Mouse (Mus musculus): Measurements from ENCODE around the gene Slc35b2. TPM values are rescaled to one million over a fixed set of nuclear protein-coding genes. Genes with fewer than 3 reads are reported as not detected.

The Slc35b2 gene
- total RNA-seq, 4 experiments from 2014 or later = 17.2 to 22.9 (median 19.8) TPM

DNA sequence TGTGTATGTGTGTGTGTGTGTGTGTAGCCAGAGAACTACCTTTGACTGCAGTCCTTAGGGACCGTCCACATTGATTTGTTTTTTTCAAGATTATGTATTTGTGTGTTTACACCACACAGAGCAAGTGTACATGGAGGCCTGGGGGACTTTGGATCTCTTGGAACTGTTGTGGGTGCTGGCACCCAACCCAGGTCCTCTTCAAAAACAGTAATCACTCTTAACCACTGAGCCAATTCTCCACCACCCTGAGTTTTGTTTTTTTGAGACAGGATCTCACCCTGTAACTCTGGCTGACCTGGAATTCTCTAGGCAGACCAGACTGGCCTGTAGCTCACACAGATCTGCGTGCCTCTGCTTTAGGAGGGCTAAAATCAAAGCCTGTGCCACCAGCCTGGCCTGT, 34.7 kb downstream of the Slc35b2 start:
- no peak for DNase-seq (ENCODE audit: low spot score in 2 of 2)

DNA sequence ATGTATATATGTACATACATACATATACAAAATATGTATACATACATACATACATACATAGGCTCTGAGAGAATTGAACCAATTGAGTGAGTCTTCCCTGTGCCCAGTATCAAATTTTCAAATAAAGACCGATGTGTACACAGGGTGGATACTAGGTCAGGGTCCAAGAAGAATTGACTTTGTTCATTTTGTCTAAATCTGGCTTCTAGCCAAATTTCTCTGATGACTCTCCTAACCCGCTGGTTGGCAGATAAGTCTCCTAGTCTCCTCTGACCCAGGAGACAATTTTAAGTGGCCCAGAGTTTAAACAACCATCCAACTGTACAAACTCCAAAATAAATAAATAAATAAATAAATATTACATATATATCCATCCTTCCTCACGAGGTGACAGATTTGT, 35.2 kb downstream of the Slc35b2 start:
- DNase-seq (ENCODE audit: low spot score in 2 of 2) = no peak

DNA sequence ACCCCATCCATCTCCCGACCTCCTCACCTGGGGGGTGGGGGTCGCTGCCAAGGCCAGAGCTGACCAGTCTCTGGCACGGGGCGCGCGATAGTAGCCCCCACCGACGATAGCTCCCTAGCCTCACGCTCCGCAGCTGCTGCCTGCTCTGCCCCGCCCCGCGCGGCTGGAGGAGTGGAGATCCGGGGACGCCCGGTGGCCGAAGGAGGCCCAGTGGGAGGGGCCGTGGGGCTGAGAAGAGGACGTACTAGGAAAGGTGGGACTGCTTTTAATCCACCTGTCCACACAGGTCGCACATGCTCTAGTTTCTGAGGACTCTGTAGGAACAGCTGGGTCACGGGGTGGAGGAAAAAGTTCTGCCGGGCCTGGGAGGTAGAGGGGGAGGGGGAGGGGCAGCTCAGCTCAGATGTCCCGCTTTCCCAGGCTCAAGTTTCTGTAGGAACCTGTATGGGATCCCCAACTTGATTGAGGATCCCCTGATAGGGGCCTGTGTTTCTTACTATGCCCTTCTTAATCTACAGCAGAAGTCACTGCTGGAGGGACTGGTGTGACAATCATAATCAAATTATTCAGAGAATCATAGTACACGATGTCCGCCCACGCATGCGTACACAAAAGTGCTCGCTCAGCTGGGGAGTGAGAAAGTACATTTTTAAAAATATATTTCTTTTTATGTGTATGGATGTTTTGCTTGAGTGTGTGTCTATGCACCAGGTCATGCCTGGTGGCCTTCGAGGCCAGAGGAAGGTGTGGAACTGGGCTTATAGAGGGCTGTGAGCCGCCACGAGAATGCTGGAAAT, 36.0 kb downstream of the Slc35b2 start, which contains the start of gene Slc29a1:
Gene Slc29a1 (minus strand): TSS at position 161 of the 797 bp plus-strand sequence.
- peak; percentile 70 to 78 for DNase-seq (ENCODE audit: low spot score in 2 of 2)

DNA sequence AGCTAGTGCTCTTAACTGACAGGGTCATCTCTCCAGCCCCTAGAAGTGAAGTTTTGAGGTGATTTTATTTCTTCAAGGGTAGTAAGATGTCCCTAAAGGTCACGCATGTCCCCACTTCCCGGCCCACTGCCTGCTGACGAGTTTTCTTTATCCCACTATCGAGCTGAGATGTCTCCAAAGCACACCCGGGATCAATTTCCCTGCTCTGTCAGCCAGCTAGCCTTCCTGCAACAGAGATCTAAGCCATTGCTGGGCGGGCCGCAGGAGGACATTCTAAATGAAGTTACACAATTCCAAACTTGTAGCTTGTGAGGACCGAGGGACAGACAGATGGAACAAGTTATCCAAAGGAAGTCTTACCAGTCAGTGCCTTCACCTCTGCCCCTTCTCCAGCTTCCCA, 36.6 kb downstream of the Slc35b2 start:
- DNase-seq (ENCODE audit: low spot score in 2 of 2) = no peak

DNA sequence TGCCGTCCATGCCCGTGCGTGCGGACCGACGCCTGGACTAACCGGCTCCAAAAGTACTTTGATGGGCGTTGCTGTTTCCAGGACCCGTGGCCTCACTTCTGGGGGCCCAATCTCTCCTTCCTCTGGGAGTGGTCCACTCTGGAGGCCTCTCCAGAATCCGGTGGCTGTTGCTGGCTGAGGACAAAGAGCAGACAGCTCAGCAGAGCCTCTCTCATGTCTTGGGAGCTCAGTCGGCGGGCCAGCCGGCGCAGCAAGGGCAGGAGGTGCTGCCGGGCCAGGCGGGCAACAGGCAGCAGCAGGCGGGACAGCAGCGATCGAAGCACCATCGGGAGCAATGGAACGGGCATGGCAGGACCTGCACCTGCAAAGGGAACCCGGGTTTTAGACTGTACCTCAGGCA, 37.7 kb downstream of the Slc35b2 start:
- DNase-seq (ENCODE audit: low spot score in 2 of 2) = no peak

DNA sequence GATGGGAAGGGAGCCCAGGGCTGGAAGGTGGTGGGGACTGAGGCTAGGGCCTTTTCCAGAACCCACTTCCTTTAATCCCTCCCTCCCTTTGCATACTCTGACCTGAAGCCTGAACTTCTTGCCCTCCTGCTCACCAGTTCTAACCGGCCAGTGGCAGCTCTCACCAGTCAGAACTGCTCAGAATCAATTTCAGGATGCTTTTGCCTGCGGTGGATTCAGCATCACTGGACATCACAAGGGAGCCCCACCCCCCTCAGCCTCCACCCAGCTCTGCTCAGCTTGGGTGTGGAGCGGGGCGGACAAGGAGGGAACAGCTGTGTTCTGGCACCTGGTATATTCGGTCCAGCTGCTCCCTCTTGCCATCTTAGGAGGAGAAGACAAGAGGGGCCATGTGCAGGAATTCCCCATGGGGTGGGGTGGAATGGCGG, 38.2 kb downstream of the Slc35b2 start, which contains the start of gene Mymx:
Gene Mymx (minus strand): TSS at position 226 of the 428 bp plus-strand sequence.
- no peak for DNase-seq (ENCODE audit: low spot score in 2 of 2)

DNA sequence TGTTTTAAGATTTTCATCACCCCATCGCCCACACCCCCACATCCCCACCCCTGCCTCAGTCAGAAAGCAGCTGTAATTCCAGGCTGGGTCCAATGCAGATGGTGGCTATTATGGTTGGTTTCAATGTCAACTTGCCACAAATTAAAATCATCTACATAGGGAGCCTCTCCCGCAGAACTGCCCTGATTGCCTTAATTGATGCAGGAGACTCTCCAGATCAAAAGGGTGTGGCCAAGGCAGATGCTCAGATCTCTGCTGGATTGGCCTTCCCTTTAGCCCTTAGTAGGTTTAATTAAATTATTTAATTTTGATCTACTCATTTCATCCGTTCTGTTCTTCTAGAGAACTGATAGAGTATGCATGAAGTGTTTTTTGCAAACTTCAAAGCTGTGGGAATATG, 39.3 kb downstream of the Slc35b2 start:
- DNase-seq (ENCODE audit: low spot score in 2 of 2) = no peak

DNA sequence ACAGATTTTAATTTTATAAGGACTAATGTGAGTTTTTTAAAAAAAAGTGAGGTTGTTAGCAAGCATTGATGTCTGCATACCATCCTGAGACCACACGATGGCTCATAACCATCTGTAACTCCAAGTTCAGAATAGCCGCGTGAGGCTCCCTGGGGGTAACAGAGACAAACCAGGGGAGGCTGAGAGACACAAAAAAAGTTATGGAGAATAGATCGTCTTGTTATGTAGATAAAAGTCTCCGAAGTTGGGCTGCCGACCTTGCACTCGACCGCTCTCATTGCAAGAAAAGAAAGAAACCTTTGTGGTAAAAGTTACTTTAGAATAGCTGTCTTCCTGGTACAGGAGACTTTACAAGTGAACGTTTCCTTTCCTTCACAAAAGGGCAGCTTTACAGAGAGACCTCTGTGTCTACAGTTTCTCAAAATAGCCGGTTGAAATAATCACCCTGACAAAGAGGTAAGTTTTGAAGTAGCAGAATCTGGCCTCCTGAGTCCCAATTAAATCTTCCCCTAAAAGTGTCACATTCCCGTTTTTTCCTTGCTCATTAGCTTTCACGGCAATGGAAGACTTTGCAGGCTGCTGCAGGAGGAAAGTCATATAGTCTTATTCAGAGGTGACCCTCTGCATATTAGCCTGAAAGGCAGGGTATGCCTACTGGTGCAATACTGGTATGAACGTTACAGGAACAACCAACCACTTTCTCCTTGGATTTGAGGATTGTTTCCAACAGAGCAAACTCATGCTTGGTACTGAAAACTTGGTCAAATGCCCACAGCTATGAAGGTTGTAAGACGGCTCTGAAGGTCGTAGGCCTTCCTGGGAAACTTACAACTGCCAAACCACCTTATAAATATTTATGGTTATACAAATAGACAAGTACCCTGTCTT, 43.6 kb downstream of the Slc35b2 start:
- no peak for DNase-seq (ENCODE audit: low spot score in 2 of 2)

DNA sequence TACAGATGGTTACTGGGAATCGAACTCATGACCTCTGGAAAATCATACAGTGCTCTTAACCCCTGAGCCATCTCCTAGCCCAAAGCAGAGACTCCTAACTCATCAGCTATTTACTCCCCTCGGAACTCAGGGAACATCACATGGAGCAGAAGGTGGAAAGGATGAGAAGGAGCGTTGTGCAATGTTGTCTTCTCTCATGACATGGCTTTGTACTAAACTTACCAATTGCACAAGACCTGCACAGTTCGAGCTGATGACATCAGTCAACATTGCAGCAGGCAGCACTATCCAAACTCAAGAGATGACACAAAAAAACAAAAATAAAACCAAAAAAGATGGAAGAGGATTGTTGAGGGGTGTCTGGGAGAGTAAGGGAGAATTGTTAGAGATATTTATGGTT, 44.7 kb downstream of the Slc35b2 start:
- DNase-seq (ENCODE audit: low spot score in 2 of 2) = no peak

DNA sequence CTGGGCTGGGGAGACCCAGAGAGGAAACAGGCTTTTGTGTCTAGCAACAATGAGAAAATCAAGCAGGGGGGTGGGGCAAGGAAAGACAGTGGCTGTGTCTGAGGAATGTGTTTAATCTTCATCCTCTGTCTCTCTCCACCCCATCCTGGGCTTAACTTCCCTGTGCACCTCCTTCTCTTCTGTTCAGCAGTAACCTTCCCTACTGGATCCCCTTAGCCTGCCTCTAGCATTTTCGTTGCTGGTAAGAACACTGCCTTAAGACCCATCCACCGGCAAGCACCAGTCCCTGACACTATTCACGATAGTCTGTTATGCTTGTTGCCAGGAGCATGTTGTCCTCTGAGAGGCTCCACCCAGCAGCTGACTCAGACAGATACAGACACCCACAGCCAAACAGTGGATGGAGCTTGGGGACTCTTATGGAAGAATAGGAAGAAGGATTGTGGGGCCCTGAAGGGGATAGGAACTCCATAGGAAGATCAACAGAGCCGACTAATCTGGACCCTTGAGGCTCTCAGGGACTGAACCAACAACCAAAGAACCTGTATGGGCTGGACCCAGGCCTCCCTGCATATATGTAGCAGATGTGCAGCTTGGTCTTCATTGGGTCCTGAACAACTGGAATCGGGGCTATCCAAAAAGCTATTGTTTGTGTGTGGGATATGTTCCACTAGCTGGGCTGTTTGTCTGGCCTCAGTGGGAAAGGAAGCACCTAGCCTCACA, 46.6 kb downstream of the Slc35b2 start:
- peak in 1 of 2 experiments; percentile 39 for DNase-seq (ENCODE audit: low spot score in 2 of 2)

DNA sequence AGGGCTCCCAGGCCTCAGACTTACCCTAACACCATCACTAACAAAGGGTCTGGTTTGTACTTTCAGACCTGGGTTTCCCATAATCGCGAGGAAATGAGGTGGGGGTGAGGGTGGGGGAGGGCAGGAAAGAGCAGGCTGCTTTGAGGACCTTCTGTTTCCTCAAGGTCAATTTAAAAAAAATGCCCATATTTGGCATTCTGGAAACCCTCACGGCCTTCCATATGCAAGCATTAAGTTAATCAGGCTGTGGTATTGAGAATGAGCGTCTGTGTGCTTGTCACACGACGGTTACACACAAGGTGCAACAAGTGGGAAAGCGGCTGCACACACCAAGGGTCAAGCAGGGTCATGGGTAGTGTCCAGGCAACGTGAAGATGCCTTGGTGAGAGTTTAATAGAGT, 48.3 kb downstream of the Slc35b2 start:
- no peak for DNase-seq (ENCODE audit: low spot score in 2 of 2)

DNA sequence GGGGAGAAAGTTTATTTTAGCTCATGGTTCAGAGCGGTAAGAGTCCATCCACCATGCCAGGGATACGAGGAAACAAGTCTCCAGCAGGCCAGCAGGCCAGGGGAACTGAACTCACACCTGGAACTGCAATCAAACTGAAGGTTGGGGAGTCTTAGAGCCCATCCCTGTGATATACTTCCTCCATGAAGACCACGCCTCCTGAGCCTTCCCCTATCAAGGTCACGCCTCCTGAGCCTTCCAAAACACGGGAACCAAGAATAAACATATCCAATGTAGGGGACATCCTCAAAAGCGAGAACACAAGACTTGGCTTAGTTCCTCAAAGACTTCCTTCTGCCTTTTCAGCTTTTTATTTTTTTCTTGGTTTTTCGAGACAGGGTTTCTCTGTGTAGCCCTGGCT, 49.2 kb downstream of the Slc35b2 start:
- no peak for DNase-seq (ENCODE audit: low spot score in 2 of 2)

DNA sequence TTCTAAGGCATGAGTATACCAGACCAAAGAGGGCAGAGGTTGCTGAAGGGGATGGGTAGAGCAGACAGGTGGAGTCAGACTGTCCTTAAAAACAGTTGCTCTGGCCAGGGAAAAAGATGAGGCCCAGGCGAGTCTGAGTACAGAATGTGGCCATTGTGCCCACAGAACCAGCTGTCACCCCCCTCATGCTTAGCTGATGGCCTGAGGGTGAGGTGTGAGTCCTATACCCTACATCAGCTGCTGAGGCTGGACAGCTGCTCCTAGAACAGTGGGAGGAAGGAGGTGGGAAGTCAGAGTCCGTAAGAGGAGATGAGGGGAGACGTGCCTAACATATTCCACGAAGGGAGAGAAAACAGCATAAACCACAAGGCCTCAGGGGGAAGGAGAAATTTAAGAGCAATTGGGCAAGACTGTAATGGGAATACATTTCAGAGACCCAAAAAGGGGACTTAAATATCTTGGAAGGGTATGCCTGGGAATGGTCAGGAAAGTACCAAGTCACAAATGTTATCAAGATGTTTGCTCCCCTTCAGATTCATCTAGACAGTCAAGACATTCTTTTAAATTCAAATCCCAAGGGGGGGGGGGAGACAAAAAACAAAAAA, 52.5 kb downstream of the Slc35b2 start:
- DNase-seq (ENCODE audit: low spot score in 2 of 2) = no peak

DNA sequence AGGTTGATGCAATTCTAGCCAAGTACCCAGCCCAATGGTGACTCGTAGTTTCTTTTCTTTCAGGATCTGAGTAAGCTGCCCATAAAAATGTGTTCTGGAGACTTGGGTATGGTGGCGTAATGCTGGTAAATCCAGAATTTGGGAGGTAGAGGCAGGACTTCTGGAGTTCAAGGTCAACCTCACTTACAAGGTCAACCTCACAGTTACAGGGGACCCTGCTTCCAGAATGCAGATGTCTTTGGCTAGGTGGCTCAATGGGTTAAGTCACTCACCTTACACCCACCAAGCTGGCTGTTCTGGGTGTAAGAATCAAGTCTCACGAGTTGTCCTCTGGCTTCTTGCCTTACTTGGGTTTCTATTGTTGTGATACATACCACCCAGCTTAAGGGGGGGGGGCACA, 53.0 kb downstream of the Slc35b2 start:
- DNase-seq (ENCODE audit: low spot score in 2 of 2) = no peak

Other genes starting within 250 kb of the Slc35b2 start
- 10 to 100 TPM; 31.4 to 38.9 (median 37.5) TPM for gene Cdc5l, start 130.1 kb upstream of the Slc35b2 start, total RNA-seq (2022)
- gene Spats1, start 88.5 kb upstream of the Slc35b2 start, total RNA-seq (2022) = not detected
- 10 to 100 TPM; 13.6 to 15.4 (median 14.2) TPM for gene Aars2, start 57.0 kb upstream of the Slc35b2 start, total RNA-seq (2022)
- not detected for gene Tcte1, start 40.4 kb upstream of the Slc35b2 start, total RNA-seq (2022)
- gene Tmem151b, start 14.2 kb upstream of the Slc35b2 start, total RNA-seq (2022) = not detected
- under 1 TPM; 0.27 to 0.56 (median 0.34) TPM for gene Nfkbie, start 8.2 kb upstream of the Slc35b2 start, total RNA-seq (2022)
- 1,000 to 10,000 TPM; 1,140 to 1,362 (median 1,203) TPM for gene Hsp90ab1, start 9.4 kb downstream of the Slc35b2 start, total RNA-seq (2022)
- gene Slc29a1, start 35.7 kb downstream of the Slc35b2 start, total RNA-seq (2022) = 10 to 100 TPM; 26.6 to 31.2 (median 27.2) TPM
- gene Mymx, start 38.2 kb downstream of the Slc35b2 start, total RNA-seq (2022) = not detected
- under 1 TPM; 0.15 to 0.51 (median 0.33) TPM for gene Capn11, start 95.5 kb downstream of the Slc35b2 start, total RNA-seq (2022)
- 100 to 1,000 TPM; 105 to 141 (median 132) TPM for gene Mrpl14, start 122.4 kb downstream of the Slc35b2 start, total RNA-seq (2022)
- 10 to 100 TPM; 65.5 to 74.0 (median 68.3) TPM for gene Tmem63b, start 123.0 kb downstream of the Slc35b2 start, total RNA-seq (2022)
- under 1 TPM in 1 of 4 experiments, not detected in 3; 0.92 TPM for gene 1600014C23Rik, start 170.0 kb downstream of the Slc35b2 start, total RNA-seq (2022)

Data from gastrocnemius, adult 8-10 months (tissue).